Mouse (Mus musculus) retina, postnatal 7 days (tissue): Measurements from ENCODE around the gene Clcnkb.
A peak's percentile ranks its signal among the peaks of the same experiment; 100 is the strongest.

Experiments
- DNase-seq: peaks from one replicate; pipeline ENCODE4 v3.0.0-alpha.2; 2012; ENCODE audit warnings: low read depth, low spot score

Clcnkb gene

DNA sequence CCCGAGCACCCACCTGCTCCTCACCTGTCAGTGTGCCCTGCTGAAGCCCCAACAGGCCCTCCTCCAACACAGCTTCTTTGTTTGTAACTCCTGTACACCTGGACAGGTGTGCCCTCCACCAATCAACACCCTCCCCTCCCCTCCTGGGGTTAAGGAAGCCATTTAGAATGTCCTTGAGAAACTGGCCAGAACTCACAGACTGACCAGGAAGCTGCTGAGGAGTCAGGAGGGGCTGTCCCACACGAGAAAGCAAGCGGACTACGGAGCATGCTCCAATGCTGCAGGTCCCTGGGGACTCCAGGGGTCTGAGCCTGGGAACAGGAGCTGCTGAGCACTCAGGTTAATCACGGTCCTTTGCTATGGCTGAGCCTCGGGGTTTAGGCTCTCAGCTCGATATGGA, at the start of gene Clcnkb:
Gene Clcnkb (minus strand): TSS at position 91 of the 400 bp plus-strand sequence.
- DNase-seq: no peak

DNA sequence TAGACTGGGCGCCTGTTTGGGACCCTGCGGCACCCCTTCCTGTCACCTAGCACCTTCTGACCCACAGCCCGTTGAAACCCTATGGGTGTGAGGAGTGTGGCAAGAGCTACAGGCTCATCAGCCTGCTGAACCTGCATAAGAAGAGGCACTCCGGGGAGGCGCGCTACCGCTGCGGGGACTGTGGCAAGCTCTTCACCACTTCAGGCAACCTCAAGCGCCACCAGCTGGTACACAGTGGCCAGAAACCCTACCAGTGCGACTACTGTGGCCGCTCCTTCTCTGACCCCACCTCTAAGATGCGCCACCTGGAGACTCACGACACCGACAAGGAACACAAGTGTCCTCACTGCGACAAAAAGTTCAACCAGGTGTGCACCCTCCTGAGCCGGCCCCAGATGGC, 48.9 kb upstream of the Clcnkb start:
- DNase-seq: no peak

DNA sequence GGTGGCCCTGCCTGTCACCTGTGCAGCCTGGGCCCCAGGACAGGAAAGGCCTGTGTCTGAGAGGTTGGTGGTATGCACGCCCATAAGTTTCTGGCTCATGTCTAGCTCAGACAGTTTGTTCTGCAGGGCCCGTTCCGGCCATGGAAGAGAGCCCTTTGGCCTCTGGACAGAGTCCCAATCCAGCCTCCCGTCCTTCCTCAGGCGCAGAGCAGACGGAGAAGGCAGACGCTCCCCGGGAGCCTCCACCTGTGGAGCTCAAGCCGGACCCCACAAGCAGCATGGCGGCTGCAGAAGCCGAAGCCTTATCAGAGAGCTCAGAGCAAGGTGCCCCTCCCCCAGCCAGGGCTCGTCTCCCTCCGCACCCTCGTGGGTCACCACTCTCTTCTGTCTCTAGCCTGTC, 47.7 kb upstream of the Clcnkb start:
- DNase-seq: no peak

DNA sequence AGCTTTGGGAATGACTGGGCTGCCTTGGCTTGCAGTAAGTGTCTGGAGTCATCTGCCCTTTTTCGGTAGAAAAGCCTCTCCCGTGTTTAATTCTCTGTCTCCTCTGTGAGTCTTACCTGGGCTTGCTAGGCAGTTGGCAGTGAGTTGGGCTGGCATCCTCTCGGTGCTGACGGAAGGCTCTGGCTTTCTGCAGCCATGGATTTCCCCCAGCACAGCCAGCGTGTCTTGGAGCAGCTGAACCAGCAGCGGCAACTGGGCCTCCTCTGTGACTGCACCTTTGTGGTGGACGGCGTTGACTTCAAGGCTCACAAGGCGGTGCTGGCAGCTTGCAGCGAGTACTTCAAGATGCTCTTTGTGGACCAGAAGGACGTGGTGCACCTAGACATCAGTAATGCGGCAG, 45.8 kb upstream of the Clcnkb start:
- DNase-seq: no peak

DNA sequence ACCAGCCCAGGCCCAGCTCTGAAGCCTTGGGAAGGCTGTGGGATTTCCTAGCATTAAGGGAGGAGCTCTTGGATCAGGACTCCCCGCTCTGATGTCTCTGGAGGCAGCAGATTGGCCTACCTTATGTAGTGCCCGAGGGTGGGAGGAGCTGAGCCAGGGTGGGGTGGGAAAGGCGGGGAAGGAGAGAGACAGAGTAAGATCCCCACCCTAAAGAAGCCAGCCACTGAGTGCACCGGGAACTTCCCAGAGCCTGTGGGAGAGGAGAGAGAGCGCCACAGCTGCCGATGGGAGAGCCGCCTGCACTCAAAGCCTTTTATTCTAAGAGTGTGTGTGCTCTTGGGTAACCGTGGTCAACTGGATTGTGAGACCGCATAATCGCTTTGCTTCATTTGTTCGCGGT, 45.3 kb upstream of the Clcnkb start:
- no peak for DNase-seq

DNA sequence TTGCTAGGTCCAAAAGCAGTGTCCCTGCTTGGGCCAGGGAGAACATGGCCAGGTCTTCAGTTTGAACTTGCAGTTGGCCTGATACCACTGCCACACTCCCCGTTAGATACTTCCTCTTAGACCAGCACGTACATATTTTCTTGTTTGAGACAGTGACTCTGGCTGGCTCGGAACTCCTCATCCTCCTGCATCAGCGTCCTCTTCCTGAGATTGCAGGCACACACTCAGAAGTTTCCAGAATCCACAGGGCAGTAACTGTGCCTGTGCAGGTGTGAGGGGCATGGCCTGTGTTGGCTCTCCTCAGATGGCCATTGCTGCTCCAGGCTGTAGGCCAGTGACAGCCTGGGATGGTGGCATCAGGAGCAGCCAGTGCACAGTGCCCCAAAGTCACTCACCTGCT, 44.7 kb upstream of the Clcnkb start:
- no peak for DNase-seq

DNA sequence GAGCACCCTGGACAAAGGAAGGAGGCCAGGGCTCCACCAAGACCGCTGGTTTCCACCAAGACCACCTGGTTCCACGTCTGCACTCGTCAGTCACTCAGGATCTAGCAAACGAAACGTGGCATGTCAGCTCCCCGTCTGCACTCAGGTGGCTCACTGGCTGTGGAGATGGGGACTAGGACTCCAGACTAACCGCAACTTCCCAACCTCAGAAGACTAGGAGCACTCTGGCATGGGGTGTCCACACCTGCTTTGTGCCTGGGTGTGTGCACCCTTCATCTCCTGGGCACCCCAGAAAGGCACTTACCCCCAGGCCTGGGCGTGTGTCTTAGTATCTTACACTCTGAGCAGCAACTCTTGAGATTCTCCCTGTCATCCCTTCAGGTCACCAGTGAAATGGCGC, 44.0 kb upstream of the Clcnkb start:
- DNase-seq: no peak

DNA sequence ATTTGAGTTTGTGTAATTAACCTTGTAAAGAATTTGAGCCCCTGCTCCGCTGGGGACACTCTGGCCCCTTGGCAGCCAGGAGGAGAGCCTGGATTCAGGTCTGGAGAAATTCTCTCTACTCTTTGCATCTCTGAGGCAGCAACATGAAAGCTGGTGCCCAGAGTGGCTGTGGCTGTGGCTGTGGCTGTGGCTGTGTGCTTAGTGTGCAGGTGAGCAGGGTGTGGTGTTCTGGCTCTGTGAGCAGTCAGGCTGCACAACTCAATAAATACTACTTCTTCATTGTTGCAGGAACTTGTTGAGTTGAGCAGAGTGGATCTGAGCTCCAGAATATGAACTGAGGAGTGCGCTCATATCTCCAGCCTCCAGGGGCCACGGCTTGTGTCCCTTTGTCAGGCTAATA, 43.1 kb upstream of the Clcnkb start:
- no peak for DNase-seq

DNA sequence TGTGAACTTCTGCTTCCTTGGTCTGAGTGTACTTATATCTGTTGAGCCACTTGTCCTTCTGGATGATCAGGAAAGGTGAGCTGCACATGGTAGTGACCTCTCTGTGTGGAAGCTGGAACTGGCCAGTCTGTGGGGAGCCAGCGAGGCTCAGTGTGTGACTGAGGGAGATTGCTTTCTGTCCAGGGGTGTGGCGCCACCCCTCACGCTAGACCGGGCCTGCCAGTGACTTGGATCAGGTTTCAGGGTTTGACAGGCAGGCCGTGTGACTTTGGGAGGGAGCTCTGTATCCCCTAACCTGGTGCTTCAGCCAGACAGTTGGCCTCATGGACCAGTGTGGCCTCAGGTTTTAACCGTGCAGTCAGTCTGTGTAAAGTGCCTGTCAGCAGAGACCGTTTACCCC, 42.4 kb upstream of the Clcnkb start:
- DNase-seq: no peak

DNA sequence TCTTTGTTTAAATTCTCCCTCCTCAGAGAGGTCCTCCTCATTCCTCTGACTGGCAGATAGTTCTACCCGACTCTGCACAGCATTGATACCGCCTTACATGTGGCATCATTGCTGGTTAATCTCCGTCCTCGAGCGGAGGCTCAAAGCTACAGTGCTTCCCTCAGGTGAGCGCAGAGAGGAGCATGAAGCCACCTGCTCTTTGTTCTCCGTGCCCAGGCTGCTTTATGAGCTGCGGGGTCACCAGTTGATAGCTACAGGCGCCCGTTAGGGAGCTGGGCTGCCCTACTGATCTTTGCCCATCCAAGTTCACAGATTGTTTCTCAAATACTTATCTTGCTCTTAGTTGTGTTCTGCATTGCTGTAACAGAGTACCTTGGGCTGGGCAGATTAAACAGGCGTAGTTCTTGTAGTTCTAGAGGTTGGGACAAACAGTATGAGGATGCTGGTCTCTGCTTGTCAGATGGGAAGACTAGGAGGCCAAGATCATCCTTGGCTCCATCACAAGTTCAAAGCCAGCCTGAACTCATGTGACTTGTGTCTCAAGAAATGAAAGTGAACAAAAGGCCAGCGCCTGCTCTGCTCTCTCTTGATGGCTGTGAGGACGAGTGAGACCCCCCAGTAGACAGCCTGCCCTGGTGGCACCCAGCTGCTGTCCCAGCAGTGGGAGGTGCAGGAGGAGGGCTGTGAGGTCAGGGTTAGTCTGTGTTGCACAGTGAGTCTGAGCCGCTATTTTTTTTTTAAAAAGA, 40.6 kb upstream of the Clcnkb start:
- DNase-seq: no peak

DNA sequence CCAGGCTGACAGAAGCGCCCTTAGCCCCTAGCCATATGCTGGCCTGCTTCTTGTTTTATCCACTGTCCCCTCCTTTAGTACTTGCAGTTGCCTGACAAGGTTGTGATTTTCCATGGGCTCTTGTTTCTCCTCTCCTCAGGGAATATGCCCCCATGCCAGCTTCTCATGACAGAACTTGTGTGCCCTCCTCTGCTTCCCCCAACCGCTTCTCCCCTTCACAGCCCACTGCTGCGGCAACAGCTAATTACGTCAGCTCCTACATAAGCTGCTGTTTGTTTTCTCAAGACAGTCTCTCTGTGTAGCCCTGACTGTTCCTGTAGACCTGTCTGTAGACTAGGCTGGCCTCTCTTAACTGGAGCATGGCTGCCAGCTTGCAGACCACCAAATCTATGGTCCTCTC, 39.7 kb upstream of the Clcnkb start:
- no peak for DNase-seq

DNA sequence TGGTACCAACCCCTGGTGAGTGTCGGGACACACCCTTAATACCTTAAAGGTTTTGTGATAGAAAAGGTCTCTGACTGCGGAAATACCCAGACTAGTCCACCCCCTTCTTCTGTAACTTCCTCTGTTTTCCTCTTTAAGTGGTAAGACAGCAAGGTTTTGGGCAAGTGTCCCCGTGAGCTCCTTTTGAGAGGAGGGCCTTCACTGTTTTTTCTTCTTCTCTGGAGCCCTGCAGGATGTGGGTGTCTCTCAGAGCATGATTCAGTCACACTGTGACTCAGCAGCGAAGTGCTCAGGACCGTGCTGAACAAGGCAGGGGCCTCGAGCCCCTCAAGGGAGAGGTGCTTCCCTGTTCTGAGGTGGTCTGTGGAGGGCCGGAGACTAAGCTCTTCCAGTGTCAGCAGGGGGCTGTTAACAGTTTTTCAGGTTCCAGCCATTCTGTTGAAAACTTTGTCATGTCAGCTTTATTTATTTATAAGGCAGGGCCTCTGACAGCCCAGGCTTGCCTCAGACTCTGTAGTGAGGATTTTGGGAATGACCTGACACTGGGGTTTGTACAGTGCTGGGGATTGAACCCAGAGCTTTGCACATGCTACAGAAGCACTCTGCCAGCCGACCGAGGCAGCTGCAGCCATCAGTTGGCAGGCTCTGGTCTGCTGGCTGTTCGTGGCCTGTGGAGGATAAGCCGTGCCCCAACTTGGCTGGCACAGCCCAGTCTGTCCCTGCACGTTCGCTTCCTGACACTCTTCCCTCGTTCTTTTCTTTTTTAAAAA, 39.0 kb upstream of the Clcnkb start:
- no peak for DNase-seq

DNA sequence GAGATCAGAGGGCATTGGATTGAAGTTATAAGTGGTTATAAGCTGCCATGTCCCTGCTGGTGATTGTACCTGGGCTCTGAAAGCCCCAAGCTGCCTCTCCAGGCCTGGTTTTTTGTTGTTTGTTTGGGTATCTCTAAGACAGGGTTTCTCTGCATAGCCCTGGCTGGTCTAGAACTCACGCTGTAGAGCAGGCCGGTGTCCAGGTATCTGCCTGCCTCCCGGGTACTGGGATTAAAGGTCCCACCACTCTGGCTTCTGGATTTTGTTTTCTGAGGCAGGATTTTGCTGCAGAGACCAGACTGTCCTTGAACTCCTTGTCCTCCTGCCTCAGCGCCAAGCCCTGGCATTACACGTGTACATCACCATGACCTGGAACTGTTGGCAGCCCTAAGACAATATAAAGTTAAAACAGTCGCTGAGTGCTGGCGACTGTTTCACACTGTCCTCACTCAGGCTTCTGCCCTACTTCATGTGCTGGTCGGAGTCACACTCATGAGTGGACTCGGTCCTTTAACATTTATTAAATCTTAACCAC, 36.2 kb upstream of the Clcnkb start:
- DNase-seq: no peak

DNA sequence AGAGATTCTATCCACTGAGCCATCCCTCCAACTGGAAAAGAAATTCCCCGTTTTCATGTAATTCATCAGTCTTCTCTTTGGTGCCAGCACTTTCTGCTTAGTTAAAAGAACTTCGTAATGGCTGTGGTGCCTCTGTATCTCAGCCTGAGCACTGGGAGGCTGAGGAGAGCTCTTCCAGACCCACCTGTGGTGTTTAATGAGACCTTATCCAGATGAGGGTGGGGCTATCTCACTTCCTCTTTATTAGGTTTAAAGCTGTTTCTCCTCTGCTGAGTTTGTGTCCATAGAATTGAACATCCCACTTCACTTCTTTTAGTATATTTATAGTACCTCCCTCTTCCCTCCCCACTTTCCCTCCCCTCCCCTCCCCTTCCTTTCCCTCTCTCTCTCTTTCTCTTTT, 35.4 kb upstream of the Clcnkb start:
- no peak for DNase-seq

DNA sequence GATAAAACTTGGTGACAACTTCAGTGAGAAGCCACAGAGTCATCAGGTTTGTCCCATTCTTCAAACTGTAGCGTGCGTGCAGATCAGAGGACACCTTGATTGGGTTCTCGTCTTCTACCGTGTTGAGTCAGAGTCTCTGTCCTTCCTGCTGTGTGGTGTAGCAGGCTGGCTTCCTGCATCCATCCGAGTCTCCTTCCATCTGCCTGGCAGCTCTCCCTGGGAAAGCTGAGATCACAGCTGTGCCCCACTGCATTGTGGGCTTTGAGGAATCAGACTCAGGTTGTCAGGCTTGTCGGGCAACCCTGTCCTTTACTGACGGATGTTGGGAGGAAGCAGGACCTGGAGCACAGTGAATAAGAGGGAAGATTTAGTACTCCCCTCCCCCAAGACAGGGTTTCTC, 30.4 kb upstream of the Clcnkb start:
- no peak for DNase-seq

DNA sequence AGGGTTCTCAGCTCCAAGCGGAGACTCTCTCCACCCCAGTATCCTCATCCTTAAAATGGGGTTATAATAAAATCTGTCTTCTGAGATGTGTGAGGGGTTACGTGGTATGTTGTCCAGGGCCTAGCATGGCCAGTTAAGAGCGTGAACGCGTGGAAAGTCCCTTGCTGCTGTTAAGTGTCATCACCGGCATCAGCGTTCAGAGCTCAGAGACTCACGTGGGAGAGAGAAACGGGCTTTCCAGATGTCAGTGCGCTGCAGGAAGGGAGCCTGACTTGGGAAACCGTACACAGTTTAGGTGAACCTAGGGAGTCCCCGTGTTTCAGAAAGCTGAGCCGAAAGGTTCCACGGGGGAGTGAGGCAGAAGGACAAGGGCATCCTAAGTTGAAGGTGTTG, 29.5 kb upstream of the Clcnkb start:
- no peak for DNase-seq

DNA sequence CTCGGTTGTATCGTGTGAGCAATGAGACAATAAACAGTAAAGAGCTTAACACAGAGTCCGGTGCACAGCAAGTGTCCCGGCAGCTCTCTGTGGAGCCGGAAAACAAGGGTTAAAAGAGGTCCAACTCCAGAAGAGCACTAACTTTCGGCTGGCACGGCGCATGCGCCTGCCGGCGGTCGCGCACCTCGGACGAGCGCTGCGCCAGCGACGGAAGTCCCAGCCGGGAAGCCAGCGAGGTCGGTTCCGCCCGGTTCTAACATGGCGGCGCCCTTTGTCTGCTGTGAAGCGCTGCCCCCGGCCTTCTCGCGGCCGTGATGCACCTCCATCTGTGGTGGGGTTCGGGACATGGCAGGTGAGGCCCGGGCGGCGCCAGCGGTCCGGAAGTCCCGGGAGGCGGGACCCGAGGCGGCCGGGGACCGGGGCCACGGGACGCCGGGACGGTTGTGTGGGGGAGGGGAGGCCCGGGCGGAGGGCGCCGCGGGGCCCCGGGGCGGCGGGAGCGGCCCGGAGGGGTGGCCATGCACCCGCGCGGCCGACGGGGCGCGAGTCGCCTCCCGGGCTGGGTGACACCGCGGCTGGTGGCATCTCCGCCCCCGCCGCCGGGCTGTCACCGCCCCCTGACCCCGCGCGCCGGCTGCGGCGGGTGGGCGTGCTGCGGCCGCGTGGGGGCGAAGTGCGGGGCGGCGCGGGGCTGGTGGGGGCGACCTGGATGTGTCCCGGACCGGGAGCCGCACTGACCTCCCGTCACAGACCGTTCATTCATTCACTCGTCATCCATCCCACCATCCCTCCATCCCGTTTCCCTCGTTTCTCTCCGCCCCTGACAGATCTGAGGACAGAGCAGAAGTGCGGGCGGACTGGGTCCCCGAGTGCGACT, 28.9 kb upstream of the Clcnkb start, which contains the start of gene Zbtb17:
Gene Zbtb17 (plus strand): TSS at position 204 of the 877 bp plus-strand sequence.
- DNase-seq: peak; percentile 78

DNA sequence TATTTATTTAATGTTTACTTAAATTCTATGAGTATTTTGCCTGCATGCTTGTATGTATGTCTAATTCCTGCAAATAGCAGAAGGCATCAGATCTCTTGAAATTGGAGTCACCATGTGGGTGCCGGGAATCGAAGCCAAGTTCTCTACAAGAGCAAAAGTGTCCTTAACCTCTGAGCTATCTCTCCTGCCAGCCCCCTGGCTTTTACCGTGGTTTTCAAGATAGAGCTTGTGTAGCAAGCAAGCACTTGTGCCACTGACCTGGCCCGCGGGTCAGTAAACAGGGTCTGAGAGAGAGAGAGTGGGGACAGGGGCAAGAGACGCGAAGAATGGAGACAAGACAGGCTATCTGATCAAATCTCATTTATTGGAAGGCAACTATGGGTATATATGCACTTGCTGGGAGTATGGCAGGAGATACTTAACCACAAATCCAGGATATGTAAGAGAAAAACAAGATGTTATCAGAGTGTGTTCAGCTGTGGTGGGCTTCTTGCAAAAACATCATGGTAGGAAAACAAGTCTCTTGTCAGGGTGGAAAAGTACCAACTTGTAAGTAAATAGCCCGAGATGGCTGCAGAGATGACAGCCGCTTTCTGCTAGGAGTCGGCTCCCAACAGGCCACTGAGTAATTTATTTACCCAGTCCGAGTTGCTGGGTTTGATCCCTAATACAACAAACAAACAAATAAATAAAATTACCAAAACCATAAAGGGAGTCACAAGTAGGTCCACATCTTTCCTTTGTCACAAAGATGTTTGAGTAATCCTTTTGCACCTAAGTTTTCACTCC, 28.0 kb upstream of the Clcnkb start:
- no peak for DNase-seq

DNA sequence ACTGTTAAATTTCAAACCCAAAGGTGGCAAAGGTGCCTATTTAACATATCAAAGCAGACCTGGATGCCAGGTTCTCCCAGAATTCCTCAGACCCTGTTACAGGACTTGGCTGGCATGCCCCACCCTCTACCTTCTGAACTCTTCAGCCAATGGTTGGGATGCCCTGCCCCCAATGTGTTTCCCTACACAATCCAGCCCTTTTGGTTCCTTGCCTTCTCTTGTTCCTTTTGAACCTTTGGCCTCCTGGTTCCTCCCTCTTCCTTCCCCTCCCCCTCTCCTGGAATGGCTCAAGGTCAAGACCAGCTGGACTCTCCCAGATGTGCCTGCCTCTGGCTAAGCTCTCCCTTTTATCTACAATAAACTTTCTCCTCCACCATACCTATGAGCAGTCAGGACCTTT, 25.1 kb upstream of the Clcnkb start:
- DNase-seq: no peak

DNA sequence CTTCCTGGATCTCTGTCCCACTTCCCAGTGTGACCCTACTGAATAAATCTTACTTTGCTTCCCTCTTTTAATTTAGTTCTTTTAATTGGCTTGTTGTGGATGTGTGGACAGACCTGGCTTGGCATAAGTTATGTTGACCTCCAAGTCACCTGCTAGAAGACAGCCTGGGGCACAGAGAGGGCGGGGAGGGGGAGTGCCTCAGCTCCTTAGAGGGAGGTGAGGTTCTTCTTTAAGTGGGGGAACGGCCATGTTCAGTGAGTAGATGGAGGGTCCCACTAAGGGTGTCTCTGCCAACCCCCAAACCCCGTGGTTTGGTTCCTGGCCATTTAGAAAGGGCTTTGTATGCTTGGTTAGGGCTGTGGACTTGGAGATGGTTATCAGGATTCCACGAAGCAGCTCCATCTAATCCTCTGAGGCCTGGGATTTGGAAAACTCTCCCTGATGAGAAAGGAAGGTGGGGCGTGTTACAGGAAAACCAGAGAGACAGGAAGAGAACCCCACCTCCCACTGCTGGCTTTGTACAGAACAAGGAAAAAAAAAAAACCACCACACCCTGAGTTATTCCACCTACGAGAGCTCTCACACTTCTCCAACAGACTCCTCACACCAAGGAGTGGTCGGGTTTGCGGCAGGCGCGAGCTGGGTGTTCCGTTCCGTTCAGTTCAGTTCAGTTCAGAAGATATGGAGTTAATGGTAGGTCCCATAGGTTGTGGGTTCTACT, 23.4 kb upstream of the Clcnkb start:
- no peak for DNase-seq

DNA sequence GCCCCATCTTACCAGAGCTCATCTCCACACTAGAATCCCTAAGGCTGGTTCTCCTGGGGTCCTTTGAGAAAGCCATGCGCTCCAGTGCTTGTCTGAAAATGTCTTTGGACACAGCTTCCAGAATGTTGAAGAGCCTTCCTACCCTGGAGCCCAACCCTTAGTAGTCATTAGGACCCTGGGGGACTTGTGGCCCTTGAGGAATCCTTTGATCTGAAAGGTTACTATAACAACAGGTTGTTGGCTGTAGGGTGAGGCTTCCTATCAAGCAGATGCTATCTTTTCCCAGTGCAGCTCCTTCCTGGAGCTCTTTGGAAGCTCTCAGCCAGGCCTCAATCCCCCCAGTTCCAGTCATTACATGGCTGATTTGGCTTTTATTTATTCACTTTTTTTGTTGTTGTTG, 20.2 kb upstream of the Clcnkb start, which contains the start of gene Srarp:
Gene Srarp (minus strand): TSS at position 132 of the 400 bp plus-strand sequence.
- no peak for DNase-seq
